Mouse (Mus musculus) cerebellum, adult 18-20 months (tissue): Measurements from ENCODE around the gene Zfp105.

Experiments used
- DNase-seq, 2 experiments: peaks; one replicate each; pipeline ENCODE4 v3.0.0; 2021

Gene Zfp105

GRCm38 (mm10) chr9:122922936-122923381 is at the start of gene Zfp105:
TSS of gene Zfp105 (plus strand) at chr9:122923072.
- peak; percentile 71 to 77 for DNase-seq

GRCm38 (mm10) chr9:122874653-122875052 is 48.2 kb upstream of the Zfp105 start:
- no peak for DNase-seq

DNA sequence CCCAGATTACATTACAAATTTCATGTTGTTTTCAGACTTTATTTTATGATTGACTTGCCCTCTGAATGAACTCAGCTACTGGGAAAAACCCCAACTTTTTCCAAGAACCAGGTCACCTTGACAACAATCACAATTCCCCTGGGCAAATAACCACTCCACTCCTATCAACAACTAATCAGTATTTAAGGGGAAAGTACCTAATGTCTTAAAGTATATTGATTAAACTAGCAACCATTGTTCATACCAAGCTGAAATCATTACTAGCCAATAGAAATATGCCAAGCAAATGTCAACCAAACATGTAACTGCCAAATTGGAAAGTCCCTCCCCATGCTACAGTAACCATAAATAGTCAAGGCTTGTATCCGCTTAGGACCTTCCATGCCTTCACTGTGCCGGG is 47.7 kb upstream of the Zfp105 start:
- DNase-seq = no peak

DNA sequence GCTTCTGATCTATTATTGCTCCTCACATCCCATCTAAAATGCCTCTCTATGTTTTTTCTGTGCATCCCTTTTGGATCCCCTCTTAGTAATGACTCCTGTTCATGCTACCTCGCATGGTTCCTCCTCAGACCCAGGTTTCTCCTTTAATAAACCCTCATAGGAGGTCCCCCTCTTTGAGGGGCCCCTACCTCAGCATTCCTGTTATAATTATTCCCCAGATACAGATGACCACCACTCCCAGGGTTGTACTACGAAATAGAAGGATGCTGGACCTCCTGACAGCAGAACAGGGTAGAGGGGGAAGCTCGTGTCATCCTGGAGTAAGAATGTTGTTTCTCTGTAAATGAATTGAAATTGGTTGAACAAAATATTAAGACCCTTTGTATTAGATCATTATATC is 37.5 kb upstream of the Zfp105 start, which contains the start of gene Zkscan7:
Zkscan7 (plus strand) TSS at position 301 of the 400 bp plus-strand sequence.
- no peak for DNase-seq

DNA sequence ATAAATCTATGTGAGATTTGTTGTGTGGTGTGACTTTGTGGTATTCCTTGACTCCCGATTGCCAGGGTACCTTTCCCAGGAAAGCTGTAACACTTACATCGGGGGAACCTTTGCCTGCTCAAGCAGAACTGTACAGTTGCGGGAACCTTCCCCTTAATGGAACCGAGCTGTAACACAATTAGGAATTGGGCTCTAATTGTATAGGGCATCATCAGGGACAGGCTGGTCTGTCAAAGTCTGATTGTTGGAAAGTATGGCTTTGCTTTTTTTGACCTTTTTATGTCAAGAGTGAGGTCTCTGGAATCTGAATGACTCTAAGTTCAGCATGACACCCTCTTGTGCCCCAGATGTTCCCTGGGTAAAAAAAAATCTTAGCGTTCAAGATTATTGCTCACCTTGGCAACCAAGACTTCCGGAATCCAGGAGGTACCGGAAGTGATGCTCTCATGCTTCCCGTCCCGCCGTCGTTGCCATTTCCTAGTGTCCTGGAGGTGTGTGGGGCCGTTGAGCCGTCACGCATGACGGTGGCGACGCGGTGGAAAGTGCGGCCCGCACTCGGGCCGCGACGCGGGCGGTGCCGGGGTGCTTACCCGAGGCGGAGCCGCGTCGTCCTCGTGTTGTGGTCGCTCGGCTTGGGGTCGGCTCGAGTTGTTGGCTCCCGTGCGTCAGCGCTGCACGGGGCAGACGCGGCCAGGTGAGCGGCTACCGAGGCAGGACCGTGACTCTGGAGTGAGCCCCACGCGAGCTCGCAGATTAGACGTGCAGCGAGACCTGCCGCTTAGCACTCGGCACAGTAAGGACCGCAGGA is 36.3 kb upstream of the Zfp105 start:
- DNase-seq = peak; percentile 69 to 70

- no peak for DNase-seq
Observed at GRCm38 (mm10) chr9:122901047-122901446, 21.8 kb upstream of the Zfp105 start.

GRCm38 (mm10) chr9:122902717-122903535 is 19.9 kb upstream of the Zfp105 start:
- DNase-seq = peak; percentile 76 to 79

GRCm38 (mm10) chr9:122922436-122922835 is 436 bp upstream of the Zfp105 start:
- no peak for DNase-seq

- no peak for DNase-seq
Observed at GRCm38 (mm10) chr9:122928915-122929314, 6.0 kb downstream of the Zfp105 start.

GRCm38 (mm10) chr9:122950643-122951475 is 28.0 kb downstream of the Zfp105 start, which contains the start of the genes 1110059G10Rik and Kif15:
TSS of gene 1110059G10Rik (minus strand) at chr9:122951000.
TSS of gene Kif15 (plus strand) at chr9:122951046.
- DNase-seq = peak; percentile 80 to 94
